Mouse (Mus musculus) CD4-positive, CD25-positive, alpha-beta regulatory T cell, adult 9 weeks (primary cell): Measurements from ENCODE around the gene Atp6v1a. TPM values are rescaled to one million over a fixed set of nuclear protein-coding genes. Genes with fewer than 3 reads are reported as not detected.

ENCODE experiments used
- polyA plus RNA-seq: library from polyadenylated mRNA; unstranded; fragments of 100-300 nt; shearing (Covaris generic); gene quantifications from one replicate; pipeline ENCODE4 v1.2.1, GENCODE M21; 2017

Gene Atp6v1a
- 27.8 TPM for polyA plus RNA-seq

GRCm38 (mm10) chr16:44139536-44140185 is at the start of gene Atp6v1a, which contains the start of gene Naa50:
Gene Atp6v1a (minus strand): TSS chr16:44139705.
Gene Naa50 (plus strand): TSS chr16:44139830.

GRCm38 (mm10) chr16:44173155-44173941 is 33.8 kb upstream of the Atp6v1a start, which contains the start of gene Usf3:
Gene Usf3 (plus strand): TSS chr16:44173246.

GRCm38 (mm10) chr16:44063025-44063894 is 76.2 kb downstream of the Atp6v1a start, which contains the start of gene Gramd1c:
Gene Gramd1c (minus strand): TSS chr16:44063345.

Other genes starting within 250 kb of the Atp6v1a start
- 16.2 TPM for gene Ccdc191, start 249.9 kb downstream of the Atp6v1a start, polyA plus RNA-seq
- gene Qtrt2, start 212.9 kb downstream of the Atp6v1a start, polyA plus RNA-seq: 23.2 TPM
- 2.3 TPM for gene Zdhhc23, start 159.9 kb downstream of the Atp6v1a start, polyA plus RNA-seq
- 5.7 TPM for gene Gramd1c, start 76.4 kb downstream of the Atp6v1a start, polyA plus RNA-seq
- 24.2 TPM for gene Naa50, start 125 bp upstream of the Atp6v1a start, polyA plus RNA-seq
- 2.7 TPM for gene Usf3, start 33.5 kb upstream of the Atp6v1a start, polyA plus RNA-seq
- gene Sidt1, start 193.5 kb upstream of the Atp6v1a start, polyA plus RNA-seq: 36.3 TPM
- 45.6 TPM for gene Spice1, start 207.4 kb upstream of the Atp6v1a start, polyA plus RNA-seq